Mouse (Mus musculus) heart, adult 2 months (tissue): ENCODE measurements around the gene Fam71e1. TPM values are rescaled to one million over a fixed set of nuclear protein-coding genes. Genes with fewer than 3 reads are reported as not detected.

Experiments used
- DNase-seq, 2 experiments: peaks; one replicate each; pipeline ENCODE4 v3.0.0; 2021
- H3K27ac ChIP-seq: fragments of 200-600 bp; 2 replicates; pipeline ENCODE4 v1.8.1; 2022
- H3K27me3 ChIP-seq: fragments of 200-500 bp; 2 replicates; pipeline ENCODE4 v1.6.1; 2012; ENCODE audit warnings: mild to moderate bottlenecking, low read length, inconsistent platforms, mixed read lengths; ENCODE audit not compliant: control insufficient read depth, insufficient read depth
- H3K36me3 ChIP-seq: fragments of 200-500 bp; 2 replicates; pipeline ENCODE4 v1.6.1; 2012; ENCODE audit warnings: low read length, inconsistent platforms; ENCODE audit not compliant: control insufficient read depth, insufficient read depth
- H3K4me1 ChIP-seq: fragments of 200-500 bp; 2 replicates; pipeline ENCODE4 v1.6.1; 2011; ENCODE audit warnings: low read length; ENCODE audit not compliant: control insufficient read depth, insufficient read depth
- H3K4me3 ChIP-seq: fragments of 200-600 bp; 2 replicates; pipeline ENCODE4 v1.8.1; 2022
- H3K79me2 ChIP-seq: fragments of 200-500 bp; replicated peaks from 2 replicates; pipeline ENCODE4 v1.6.1; 2012; ENCODE audit warnings: mild to moderate bottlenecking, inconsistent platforms, low read length, moderate library complexity, mixed read lengths; ENCODE audit not compliant: control insufficient read depth, insufficient read depth
- H3K9ac ChIP-seq: fragments of 200-500 bp; 2 replicates; pipeline ENCODE4 v1.6.1; 2012; ENCODE audit warnings: low read depth, mild to moderate bottlenecking, control low read depth, inconsistent platforms, low read length, mixed read lengths
- CTCF ChIP-seq: fragments of 200-600 bp; IDR thresholded peaks from 2 replicates; pipeline ENCODE4 v1.8.1; 2022; ENCODE audit warnings: antibody characterized with exemption, mild to moderate bottlenecking, moderate library complexity
- EP300 ChIP-seq: fragments of 200-500 bp; IDR thresholded peaks from 2 replicates; pipeline ENCODE4 v1.6.1; 2011; ENCODE audit warnings: low read depth, low read length, control low read depth; ENCODE audit not compliant: insufficient read depth
- POLR2A ChIP-seq: fragments of 200-500 bp; IDR thresholded peaks from 2 replicates; pipeline ENCODE4 v1.6.1; 2011; ENCODE audit warnings: mild to moderate bottlenecking, low read depth, low read length, control low read depth; ENCODE audit not compliant: insufficient read depth
- WGBS: fragments of 180-500 bp; shearing (Covaris S2); methylation state at CpG from one replicate; pipeline ENCODE4 v1.1.7; 2018; 5-methylcytosine and 5-hydroxymethylcytosine counted together
- intact Hi-C: fragments of 180-260 bp; cut with DNase I; formaldehyde crosslinking; loops from one replicate; pipeline ENCODE4 v1.15.1; 2025
- polyA plus RNA-seq: library from polyadenylated mRNA; depleted of rRNA; stranded (reverse); fragments of >200 nt; gene quantifications from 2 replicates; pipeline ENCODE4 v1.2.3, GENCODE M21; 2012
- total RNA-seq, 2 experiments: library from RNA; stranded (reverse); gene quantifications; 2 replicates each; pipeline ENCODE4 v1.2.3; 2021

Gene Fam71e1
- total and polyA plus RNA-seq, 3 experiments = 2.6 to 6.4 (median 3.3) TPM

DNA sequence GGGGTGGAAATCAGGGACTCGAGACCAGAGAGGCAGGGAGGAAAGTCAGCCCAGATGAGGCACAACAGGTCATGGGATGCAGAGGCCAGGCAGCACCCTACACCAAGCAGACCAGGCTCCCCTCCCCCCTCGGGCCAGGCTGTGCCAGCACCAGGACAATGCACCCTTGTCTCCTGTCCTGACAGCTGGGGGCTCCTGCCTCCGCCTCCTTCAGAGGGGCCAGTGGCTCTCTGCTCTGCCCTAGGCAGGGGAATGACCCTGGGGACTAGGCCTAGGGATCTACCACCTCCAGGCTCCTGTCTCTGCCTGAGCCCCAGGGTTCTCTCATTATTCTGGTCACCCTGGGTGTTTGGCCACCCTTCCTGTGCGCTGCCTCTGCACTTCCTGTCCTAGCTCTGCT lies 22.0 kb upstream of the Fam71e1 start:
- DNase-seq = peak; percentile 72 to 82
- Histone ChIP-seq H3K27me3 (no peaks in the 10 kb centered on the region), H3K79me2 (no peaks in the 10 kb centered on the region), H3K27ac (peak overlapping the region; percentile 92), H3K36me3 (no peaks in the 10 kb centered on the region), H3K4me1 (peaks cover 4% of the 10 kb centered on the region; the same call in 1 of the 2 replicates), H3K4me3 (peak overlapping the region; percentile 48; the same call in 1 of the 2 replicates), H3K9ac (peak overlapping the region; percentile 61)
- TF ChIP-seq EP300 (peak; percentile 91), CTCF (no peak), POLR2A (peak; percentile 81)
- WGBS = 10% methylated on average over 4 of the region's 4 CpGs
- intact Hi-C loops = no loop called here

DNA sequence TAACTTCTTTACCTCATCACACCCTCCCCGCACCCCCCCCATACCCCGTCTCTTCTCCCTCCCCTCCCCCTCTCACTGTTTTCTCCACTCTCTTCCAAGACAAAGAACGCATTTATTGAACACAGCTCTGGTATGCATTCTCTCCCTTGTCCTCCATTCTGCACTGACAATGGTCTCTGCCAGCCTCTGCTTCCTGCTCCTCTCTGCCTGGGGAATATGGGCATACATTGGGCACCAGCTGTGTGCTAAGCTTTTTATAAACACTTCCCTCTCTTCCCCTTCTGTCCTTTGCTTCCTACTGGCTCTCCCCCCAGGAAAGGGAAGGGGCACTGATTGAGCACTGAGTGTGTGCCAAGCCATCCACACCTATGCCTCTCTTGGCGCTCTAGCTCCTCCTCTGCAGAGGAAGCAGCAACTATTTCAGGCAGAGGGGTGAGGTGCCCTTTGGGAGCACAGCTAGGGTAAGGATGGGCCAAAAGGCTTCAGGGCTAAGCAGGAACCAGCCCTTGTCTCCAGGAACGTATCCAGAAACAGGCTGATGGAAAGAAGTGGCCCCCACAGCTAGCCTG lies 21.3 kb upstream of the Fam71e1 start:
- H3K9ac ChIP-seq = no peak overlapping the region
- WGBS = 22% methylated on average over 5 of the region's 5 CpGs
- H3K36me3 ChIP-seq = no peaks in the 10 kb centered on the region
- no peaks in the 10 kb centered on the region for H3K79me2 ChIP-seq
- intact Hi-C loops = no loop called here
- peak in 1 of 2 experiments; percentile 35 for DNase-seq
- H3K27me3 ChIP-seq = no peaks in the 10 kb centered on the region
- no peak overlapping the region for H3K4me3 ChIP-seq
- H3K4me1 ChIP-seq = peaks cover 4% of the 10 kb centered on the region; the same call in 1 of the 2 replicates
- TF ChIP-seq CTCF = no peak
- no peak for TF ChIP-seq EP300
- no peak; the same call in 1 of the 2 replicates for TF ChIP-seq POLR2A
- H3K27ac ChIP-seq = peak overlapping the region; percentile 92; the same call in 1 of the 2 replicates

- Histone ChIP-seq H3K27me3 (no peaks in the 10 kb centered on the region), H3K4me1 (no peaks in the 10 kb centered on the region), H3K9ac (no peak overlapping the region), H3K27ac (no peak overlapping the region), H3K4me3 (no peak overlapping the region), H3K79me2 (no peaks in the 10 kb centered on the region), H3K36me3 (no peaks in the 10 kb centered on the region)
- 46% methylated on average over 3 of the region's 3 CpGs for WGBS
- no peak for DNase-seq
- intact Hi-C loops = loop anchor here (5.0 kb wide), 1 partner anchor 36 kb away; no protein-coding TSS in a partner anchor
- TF ChIP-seq EP300 = no peak
- TF ChIP-seq POLR2A = no peak
- TF ChIP-seq CTCF = no peak
Measured at GRCm38 (mm10) chr7:44482836-44483435, 13.4 kb upstream of the Fam71e1 start.

GRCm38 (mm10) chr7:44484109-44484508 lies 12.3 kb upstream of the Fam71e1 start:
- H3K79me2 ChIP-seq = no peaks in the 10 kb centered on the region
- H3K4me3 ChIP-seq = no peak overlapping the region
- H3K36me3 ChIP-seq = no peaks in the 10 kb centered on the region
- no peak overlapping the region for H3K9ac ChIP-seq
- no peaks in the 10 kb centered on the region for H3K4me1 ChIP-seq
- H3K27ac ChIP-seq = no peak overlapping the region
- TF ChIP-seq EP300 = no peak
- TF ChIP-seq POLR2A = no peak
- no peak for TF ChIP-seq CTCF
- DNase-seq = peak in 1 of 2 experiments; percentile 5
- no peaks in the 10 kb centered on the region for H3K27me3 ChIP-seq
- 88% methylated on average over 1 of the region's 1 CpGs for WGBS
- intact Hi-C loops = loop anchor here (2.0 to 5.0 kb wide), 2 partner anchors 37 to 85 kb away; no protein-coding TSS in a partner anchor

DNA sequence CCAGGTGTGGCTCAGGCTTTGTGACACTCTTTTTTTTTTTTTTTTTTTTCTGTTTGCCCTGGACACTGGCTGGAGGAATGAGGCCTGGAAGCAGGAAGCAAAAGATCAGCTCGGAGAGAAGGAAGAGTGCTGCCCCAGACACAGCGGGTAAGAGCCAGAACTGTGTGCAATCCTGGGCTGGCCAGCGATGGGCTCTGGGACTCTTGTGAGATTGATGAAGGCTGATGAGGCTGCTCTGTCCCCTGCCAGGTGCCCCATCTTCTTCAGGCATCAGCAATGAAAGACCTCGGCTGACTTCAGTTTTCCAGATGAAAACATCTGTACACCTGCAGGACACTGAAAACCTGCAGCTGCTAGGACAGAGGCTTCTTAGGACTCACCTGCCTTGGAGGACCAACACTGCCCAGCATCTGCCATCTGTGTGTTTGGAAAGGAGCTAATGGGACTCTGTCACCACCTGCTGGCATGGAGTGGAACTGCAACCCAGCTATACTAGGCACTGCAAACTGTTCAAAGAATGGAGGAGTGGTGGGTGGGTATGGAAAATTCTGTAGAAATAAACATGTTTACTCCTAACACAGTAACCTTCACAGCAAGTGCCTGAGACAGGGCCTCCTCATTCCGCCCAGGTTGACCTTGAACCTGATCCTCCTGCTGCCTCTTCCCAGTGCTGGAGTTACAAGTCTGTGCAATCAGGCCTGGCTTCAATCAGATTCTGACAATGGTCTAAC lies 11.4 kb upstream of the Fam71e1 start:
- Histone ChIP-seq H3K9ac (no peak overlapping the region), H3K27me3 (no peaks in the 10 kb centered on the region), H3K79me2 (no peaks in the 10 kb centered on the region), H3K4me3 (no peak overlapping the region), H3K4me1 (no peaks in the 10 kb centered on the region), H3K36me3 (no peaks in the 10 kb centered on the region), H3K27ac (no peak overlapping the region)
- TF ChIP-seq CTCF (no peak; the same call in none of the 2 replicates), POLR2A (no peak), EP300 (peak; percentile 91; the same call in 1 of the 2 replicates)
- intact Hi-C loops = loop anchor here (2.0 to 5.0 kb wide), 2 partner anchors 38 to 86 kb away; no protein-coding TSS in a partner anchor
- 32% methylated on average over 5 of the region's 5 CpGs for WGBS
- DNase-seq = peak; percentile 55 to 82

- peak in 1 of 2 experiments; percentile 10 for DNase-seq
- 68% methylated on average over 7 of the region's 7 CpGs for WGBS
- H3K27ac ChIP-seq = no peak overlapping the region
- no peak for TF ChIP-seq CTCF
- TF ChIP-seq POLR2A = no peak
- TF ChIP-seq EP300 = no peak
- no peaks in the 10 kb centered on the region for H3K4me1 ChIP-seq
- intact Hi-C loops = loop anchor here (2.0 kb wide), 2 partner anchors 87 to 223 kb away; no protein-coding TSS in a partner anchor
- no peaks in the 10 kb centered on the region for H3K36me3 ChIP-seq
- H3K79me2 ChIP-seq = no peaks in the 10 kb centered on the region
- H3K4me3 ChIP-seq = no peak overlapping the region
- H3K9ac ChIP-seq = no peak overlapping the region
- H3K27me3 ChIP-seq = no peaks in the 10 kb centered on the region
Measured at GRCm38 (mm10) chr7:44485572-44486195, 10.7 kb upstream of the Fam71e1 start.
